Mouse (Mus musculus): ENCODE results near the gene Erp29. TPM values are rescaled to one million over a fixed set of nuclear protein-coding genes. Genes with fewer than 3 reads are reported as not detected.

Erp29 gene
- total and polyA plus RNA-seq, 3 experiments: 204 to 258 (median 252) TPM

DNA sequence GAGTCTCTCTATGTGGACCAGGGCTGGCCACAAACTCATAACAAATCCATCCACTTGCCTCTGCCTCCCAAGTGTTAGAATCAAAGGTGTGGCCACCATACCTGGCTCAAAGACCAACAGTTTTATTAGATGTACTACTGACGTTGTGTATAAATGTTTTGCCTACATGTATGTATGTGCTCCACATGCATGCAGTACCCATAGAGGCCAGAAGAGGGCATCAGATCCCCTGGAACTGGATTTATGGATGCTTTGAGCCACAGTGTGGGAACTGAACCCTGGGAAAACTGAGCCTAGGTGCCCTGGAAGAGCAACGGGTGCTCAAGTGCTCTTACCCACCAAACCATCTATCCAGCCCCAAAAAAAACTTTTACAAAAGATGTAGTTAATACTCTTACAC, 71.6 kb downstream of the Erp29 start:
- H3K36me3 ChIP-seq (replicated peaks in 1 of 2; ENCODE audit: control insufficient read depth in 1 of 2, insufficient read depth in 1 of 2, low read length in 1 of 2): peaks cover 54 to 67% of the 10 kb centered on the region in 2 experiments
- H3K9ac ChIP-seq (ENCODE audit: insufficient read depth, low read depth): no peak overlapping the region
- peaks cover 11 to 26% of the 10 kb centered on the region in 2 experiments for H3K4me1 ChIP-seq (ENCODE audit: control insufficient read depth in 1 of 2, insufficient read depth in 2 of 2)
- DNase-seq (ENCODE audit: extremely low read depth): no peak
- H3K27ac ChIP-seq (ENCODE audit: insufficient read depth, low read depth): no peak overlapping the region
- H3K27me3 ChIP-seq (replicated peaks): no peaks in the 10 kb centered on the region
- in situ Hi-C loops (cut with MboI; ENCODE audit: low pct_ligation_motif_present, low pct_unique_long_range_greater_than_20kb, low sequenced_read_pairs) (loop anchor here (5.0 kb wide), 1 partner anchor 83 kb away; no protein-coding TSS in a partner anchor), dilution Hi-C loops (cut with MboI; ENCODE audit: extremely low pct_ligation_motif_present, extremely low pct_unique_long_range_greater_than_20kb, low sequenced_read_pairs) (no loop called here)
- H3K4me3 ChIP-seq (replicated peaks in 1 of 3; ENCODE audit: low read depth in 2 of 3, low read length in 2 of 3, poor library complexity in 1 of 3): no peak overlapping the region
- no peak overlapping the region for H3K4me2 ChIP-seq (ENCODE audit: insufficient read depth, low read depth, poor library complexity, severe bottlenecking)
- peaks cover 19% of the 10 kb centered on the region for H3K79me2 ChIP-seq (replicated peaks; ENCODE audit: control insufficient read depth, extremely low read depth, insufficient read depth, poor library complexity, severe bottlenecking)
- TF ChIP-seq CTCF (conservative IDR thresholded peaks at IDR 0.05 in 1 of 2, IDR thresholded peaks at IDR 0.05 in 1 of 2; ENCODE audit: low read depth in 2 of 2, low read length in 2 of 2): peak; percentile 52 to 74
- peak; percentile 22 for TF ChIP-seq RAD21 (IDR thresholded peaks at IDR 0.05; ENCODE audit: low read depth, low read length)
- TF ChIP-seq ZC3H11A (IDR thresholded peaks at IDR 0.05; ENCODE audit: low read depth, low read length): no peak
- TF ChIP-seq SMC3 (IDR thresholded peaks at IDR 0.05; ENCODE audit: low read depth, low read length): peak; percentile 16; the same call in 1 of the 2 replicates
- TF ChIP-seq ZNF384 (IDR thresholded peaks at IDR 0.05; ENCODE audit: low read depth, low read length): no peak
- peaks cover 7% of the 10 kb centered on the region for H3K9me3 ChIP-seq (replicated peaks; ENCODE audit: low read length)

DNA sequence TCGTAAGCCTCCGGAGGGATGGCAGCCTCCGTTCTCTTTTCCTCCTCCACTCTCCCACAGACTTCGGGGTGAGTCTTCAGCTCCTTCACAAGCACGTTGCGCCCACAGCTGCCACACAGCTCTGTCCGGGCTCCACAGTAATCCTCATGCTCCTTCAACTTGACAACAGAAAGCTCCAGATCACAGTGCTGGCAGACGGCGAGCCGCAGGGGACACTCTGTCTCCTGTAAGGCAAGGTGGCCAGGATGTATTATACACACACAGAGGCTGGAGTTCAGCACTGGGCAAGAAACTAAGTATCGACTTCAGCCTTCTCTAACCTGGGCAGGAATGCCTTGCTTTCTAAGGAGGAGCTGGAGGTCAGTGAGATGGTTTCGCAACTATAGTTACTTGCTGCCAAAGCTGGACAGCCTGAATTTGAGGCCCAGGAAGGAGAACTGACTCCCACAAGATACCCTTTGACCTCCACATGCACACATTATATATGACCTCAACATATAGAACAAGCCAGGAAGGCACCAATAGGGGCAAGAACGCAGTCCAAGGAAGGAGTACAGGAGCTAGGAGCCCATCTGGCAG, 73.5 kb downstream of the Erp29 start:
- H3K4me3 ChIP-seq (replicated peaks in 1 of 3; ENCODE audit: low read depth in 2 of 3, low read length in 2 of 3, poor library complexity in 1 of 3): no peak overlapping the region
- no peak overlapping the region for H3K9ac ChIP-seq (ENCODE audit: insufficient read depth, low read depth)
- DNase-seq (ENCODE audit: extremely low read depth): no peak
- H3K27ac ChIP-seq (ENCODE audit: insufficient read depth, low read depth): no peak overlapping the region
- TF ChIP-seq MXI1 (IDR thresholded peaks at IDR 0.05; ENCODE audit: low read depth, low read length) (no peak), ELF1 (IDR thresholded peaks at IDR 0.05; ENCODE audit: low read depth, low read length) (no peak), NELFE (IDR thresholded peaks at IDR 0.05; ENCODE audit: low read depth, low read length) (no peak), CHD2 (IDR thresholded peaks at IDR 0.05; ENCODE audit: low read length) (no peak), POLR2AphosphoS2 (IDR thresholded peaks at IDR 0.05; ENCODE audit: low read depth, low read length) (no peak), JUN (IDR thresholded peaks at IDR 0.05; ENCODE audit: insufficient read depth, low read depth, low read length) (no peak), BHLHE40 (IDR thresholded peaks at IDR 0.05; ENCODE audit: low read depth, low read length) (no peak), ZMIZ1 (IDR thresholded peaks at IDR 0.05; ENCODE audit: low read depth, low read length) (no peak)
- in situ Hi-C loops (cut with MboI; ENCODE audit: low pct_ligation_motif_present, low pct_unique_long_range_greater_than_20kb, low sequenced_read_pairs) (loop anchor here (10.0 kb wide), 1 partner anchor 174 kb away; the partner anchor contains the start of gene Rpl6), dilution Hi-C loops (cut with MboI; ENCODE audit: extremely low pct_ligation_motif_present, extremely low pct_unique_long_range_greater_than_20kb, low sequenced_read_pairs) (no loop called here)
- H3K4me1 ChIP-seq (ENCODE audit: control insufficient read depth in 1 of 2, insufficient read depth in 2 of 2): peaks cover 11 to 24% of the 10 kb centered on the region in 2 experiments
- H3K9me3 ChIP-seq (replicated peaks; ENCODE audit: low read length): peaks cover 7% of the 10 kb centered on the region
- H3K36me3 ChIP-seq (replicated peaks in 1 of 2; ENCODE audit: control insufficient read depth in 1 of 2, insufficient read depth in 1 of 2, low read length in 1 of 2): peaks cover 70 to 84% of the 10 kb centered on the region in 2 experiments
- H3K27me3 ChIP-seq (replicated peaks): no peaks in the 10 kb centered on the region
- peaks cover 12% of the 10 kb centered on the region for H3K79me2 ChIP-seq (replicated peaks; ENCODE audit: control insufficient read depth, extremely low read depth, insufficient read depth, poor library complexity, severe bottlenecking)
- no peak overlapping the region for H3K4me2 ChIP-seq (ENCODE audit: insufficient read depth, low read depth, poor library complexity, severe bottlenecking)

Other genes starting within 250 kb of the Erp29 start
- gene Rpl6, start 248.0 kb downstream of the Erp29 start, total RNA-seq (2012; rRNA removed): 2,694 and 2,801 TPM in 2 replicates
- gene Rpl6, start 248.0 kb downstream of the Erp29 start, total RNA-seq (2014; rRNA removed): 2,433 and 2,576 TPM in 2 replicates
- gene Rpl6, start 248.0 kb downstream of the Erp29 start, polyA plus RNA-seq (2012; ENCODE audit: insufficient read length, low read depth): 2,607 and 2,835 TPM in 2 replicates
- gene Hectd4, start 232.3 kb downstream of the Erp29 start, total RNA-seq (2012; rRNA removed): 6.8 and 7.8 TPM in 2 replicates
- 0.89 and 2.1 TPM in 2 replicates for gene Hectd4, start 232.3 kb downstream of the Erp29 start, total RNA-seq (2014; rRNA removed)
- gene Hectd4, start 232.3 kb downstream of the Erp29 start, polyA plus RNA-seq (2012; ENCODE audit: insufficient read length, low read depth): 4.3 and 6.0 TPM in 2 replicates
- 41.8 and 42.3 TPM in 2 replicates for gene Trafd1, start 66.9 kb downstream of the Erp29 start, total RNA-seq (2012; rRNA removed)
- gene Trafd1, start 66.9 kb downstream of the Erp29 start, total RNA-seq (2014; rRNA removed): 31.7 and 34.0 TPM in 2 replicates
- gene Trafd1, start 66.9 kb downstream of the Erp29 start, polyA plus RNA-seq (2012; ENCODE audit: insufficient read length, low read depth): 52.8 and 52.9 TPM in 2 replicates
- gene Naa25, start 54.6 kb downstream of the Erp29 start, total RNA-seq (2012; rRNA removed): 41.3 and 44.1 TPM in 2 replicates
- 53.1 and 59.7 TPM in 2 replicates for gene Naa25, start 54.6 kb downstream of the Erp29 start, total RNA-seq (2014; rRNA removed)
- gene Naa25, start 54.6 kb downstream of the Erp29 start, polyA plus RNA-seq (2012; ENCODE audit: insufficient read length, low read depth): 60.3 and 66.0 TPM in 2 replicates
- gene Tmem116, start 613 bp downstream of the Erp29 start, total RNA-seq (2012; rRNA removed): 2.3 and 2.5 TPM in 2 replicates
- gene Tmem116, start 613 bp downstream of the Erp29 start, total RNA-seq (2014; rRNA removed): 0.97 and 1.3 TPM in 2 replicates
- 2.5 and 3.2 TPM in 2 replicates for gene Tmem116, start 613 bp downstream of the Erp29 start, polyA plus RNA-seq (2012; ENCODE audit: insufficient read length, low read depth)
- gene Adam1b, start 50.9 kb upstream of the Erp29 start, total RNA-seq (2012; rRNA removed): 0.04 TPM in 1 of 2 replicates, not detected in the other
- not detected in 2 replicates for gene Adam1b, start 50.9 kb upstream of the Erp29 start, total RNA-seq (2014; rRNA removed)
- gene Adam1b, start 50.9 kb upstream of the Erp29 start, polyA plus RNA-seq (2012; ENCODE audit: insufficient read length, low read depth): 0.08 TPM in 1 of 2 replicates, not detected in the other
- 1.6 and 1.8 TPM in 2 replicates for gene Adam1a, start 93.0 kb upstream of the Erp29 start, total RNA-seq (2012; rRNA removed)
- gene Adam1a, start 93.0 kb upstream of the Erp29 start, total RNA-seq (2014; rRNA removed): 1.2 and 2.2 TPM in 2 replicates
- gene Adam1a, start 93.0 kb upstream of the Erp29 start, polyA plus RNA-seq (2012; ENCODE audit: insufficient read length, low read depth): 1.3 TPM in 2 replicates
- gene Gm42878, start 93.0 kb upstream of the Erp29 start, total RNA-seq (2012; rRNA removed): 0.13 TPM in 1 of 2 replicates, not detected in the other
- gene Gm42878, start 93.0 kb upstream of the Erp29 start, total RNA-seq (2014; rRNA removed): 0.58 and 1.0 TPM in 2 replicates
- gene Gm42878, start 93.0 kb upstream of the Erp29 start, polyA plus RNA-seq (2012; ENCODE audit: insufficient read length, low read depth): not detected in 2 replicates
- 48.3 and 62.6 TPM in 2 replicates for gene Mapkapk5, start 93.4 kb upstream of the Erp29 start, total RNA-seq (2012; rRNA removed)
- gene Mapkapk5, start 93.4 kb upstream of the Erp29 start, total RNA-seq (2014; rRNA removed): 84.8 and 106 TPM in 2 replicates
- 82.9 and 90.7 TPM in 2 replicates for gene Mapkapk5, start 93.4 kb upstream of the Erp29 start, polyA plus RNA-seq (2012; ENCODE audit: insufficient read length, low read depth)
- gene Aldh2, start 141.3 kb upstream of the Erp29 start, total RNA-seq (2012; rRNA removed): 56.2 and 73.9 TPM in 2 replicates
- 58.9 and 66.0 TPM in 2 replicates for gene Aldh2, start 141.3 kb upstream of the Erp29 start, total RNA-seq (2014; rRNA removed)
- 139 and 143 TPM in 2 replicates for gene Aldh2, start 141.3 kb upstream of the Erp29 start, polyA plus RNA-seq (2012; ENCODE audit: insufficient read length, low read depth)
- 2.9 and 4.1 TPM in 2 replicates for gene Acad12, start 166.4 kb upstream of the Erp29 start, total RNA-seq (2012; rRNA removed)
- 2.3 and 3.0 TPM in 2 replicates for gene Acad12, start 166.4 kb upstream of the Erp29 start, total RNA-seq (2014; rRNA removed)
- 1.9 and 2.7 TPM in 2 replicates for gene Acad12, start 166.4 kb upstream of the Erp29 start, polyA plus RNA-seq (2012; ENCODE audit: insufficient read length, low read depth)
- 2.2 and 4.2 TPM in 2 replicates for gene Acad10, start 208.0 kb upstream of the Erp29 start, total RNA-seq (2012; rRNA removed)
- gene Acad10, start 208.0 kb upstream of the Erp29 start, total RNA-seq (2014; rRNA removed): 2.4 and 2.7 TPM in 2 replicates
- 2.1 and 2.7 TPM in 2 replicates for gene Acad10, start 208.0 kb upstream of the Erp29 start, polyA plus RNA-seq (2012; ENCODE audit: insufficient read length, low read depth)
- gene Brap, start 208.1 kb upstream of the Erp29 start, total RNA-seq (2012; rRNA removed): 23.7 and 27.4 TPM in 2 replicates
- gene Brap, start 208.1 kb upstream of the Erp29 start, total RNA-seq (2014; rRNA removed): 29.0 and 33.3 TPM in 2 replicates
- 28.0 and 29.8 TPM in 2 replicates for gene Brap, start 208.1 kb upstream of the Erp29 start, polyA plus RNA-seq (2012; ENCODE audit: insufficient read length, low read depth)